Mouse (Mus musculus): ENCODE data around the gene Thap3. TPM values are rescaled to one million over a fixed set of nuclear protein-coding genes. Genes with fewer than 3 reads are reported as not detected.

Thap3 gene
- total and polyA plus RNA-seq, 3 experiments: 11.0 to 27.6 (median 12.8) TPM

DNA sequence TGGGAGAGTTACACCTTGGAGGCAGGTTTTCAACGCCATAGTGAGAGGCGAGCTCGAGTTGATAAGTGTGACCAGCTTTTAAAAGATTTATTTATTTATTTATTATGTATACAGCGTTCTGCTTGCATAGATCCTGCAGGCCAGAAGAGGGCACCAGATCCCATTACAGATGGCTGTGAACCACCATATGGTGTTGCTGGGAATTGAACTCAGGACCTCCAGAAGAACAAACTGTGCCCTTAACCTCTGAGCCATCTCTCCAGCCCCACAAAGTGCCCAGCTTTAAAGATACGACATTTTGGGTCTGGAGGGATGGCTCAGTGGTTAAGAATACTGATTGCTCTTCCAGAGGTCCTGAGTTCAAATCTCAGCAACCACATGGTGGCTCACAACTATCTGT is 40.3 kb upstream of the Thap3 start:
- H3K36me3 ChIP-seq (replicated peaks in 1 of 2; ENCODE audit: control insufficient read depth in 1 of 2, insufficient read depth in 1 of 2, low read length in 1 of 2): peaks cover 7 to 25% of the 10 kb centered on the region in 2 experiments
- H3K9me3 ChIP-seq (replicated peaks; ENCODE audit: low read length): no peaks in the 10 kb centered on the region
- TF ChIP-seq ZMIZ1 (IDR thresholded peaks at IDR 0.05; ENCODE audit: low read depth, low read length) (no peak), JUND (conservative IDR thresholded peaks at IDR 0.05; ENCODE audit: low read depth, low read length) (no peak), IRF4 (IDR thresholded peaks at IDR 0.05; ENCODE audit: low read depth, low read length) (no peak), TCF12 (IDR thresholded peaks at IDR 0.05; ENCODE audit: low read depth, low read length) (no peak), ZNF384 (IDR thresholded peaks at IDR 0.05; ENCODE audit: low read depth, low read length) (no peak), MEF2A (IDR thresholded peaks at IDR 0.05; ENCODE audit: borderline replicate concordance, low read depth, low read length) (no peak), NRF1 (IDR thresholded peaks at IDR 0.05; ENCODE audit: low read depth, low read length) (no peak), MAZ (IDR thresholded peaks at IDR 0.05; ENCODE audit: low read depth, low read length) (no peak), CHD2 (IDR thresholded peaks at IDR 0.05; ENCODE audit: low read length) (no peak), ZC3H11A (IDR thresholded peaks at IDR 0.05; ENCODE audit: low read depth, low read length) (no peak), TBP (conservative IDR thresholded peaks at IDR 0.05; ENCODE audit: low read depth, low read length) (0 out of 2 replicates have a peak, but pooled peaks have one; percentile 42), POLR2AphosphoS2 (IDR thresholded peaks at IDR 0.05; ENCODE audit: low read depth, low read length) (no peak), ETS1 (conservative IDR thresholded peaks at IDR 0.05; ENCODE audit: low read depth, low read length) (no peak), USF1 (IDR thresholded peaks at IDR 0.05; ENCODE audit: low read depth, low read length) (no peak), POLR2A (IDR thresholded peaks at IDR 0.05; ENCODE audit: low read depth, low read length) (no peak), RAD21 (IDR thresholded peaks at IDR 0.05; ENCODE audit: low read depth, low read length) (peak; percentile 32), EP300 (IDR thresholded peaks at IDR 0.05; ENCODE audit: low read length) (no peak), CHD1 (IDR thresholded peaks at IDR 0.05; ENCODE audit: low read depth, low read length) (no peak), MAFK (IDR thresholded peaks at IDR 0.05; ENCODE audit: insufficient replicate concordance, low read length) (no peak), RCOR1 (conservative IDR thresholded peaks at IDR 0.05; ENCODE audit: low read depth, low read length) (no peak), ELF1 (IDR thresholded peaks at IDR 0.05; ENCODE audit: low read depth, low read length) (no peak), CTCF (conservative IDR thresholded peaks at IDR 0.05 in 1 of 2, IDR thresholded peaks at IDR 0.05 in 1 of 2; ENCODE audit: low read depth in 2 of 2, low read length in 2 of 2) (peak in 1 of 2 experiments; percentile 57; a peak in 2 of 4 replicates), UBTF (IDR thresholded peaks at IDR 0.05; ENCODE audit: low read depth, low read length) (no peak), NELFE (IDR thresholded peaks at IDR 0.05; ENCODE audit: low read depth, low read length) (no peak), MAX (IDR thresholded peaks at IDR 0.05; ENCODE audit: low read length) (no peak), JUN (IDR thresholded peaks at IDR 0.05; ENCODE audit: insufficient read depth, low read depth, low read length) (no peak), MXI1 (IDR thresholded peaks at IDR 0.05; ENCODE audit: low read depth, low read length) (no peak), MYC (IDR thresholded peaks at IDR 0.05; ENCODE audit: low read depth, low read length) (peak; percentile 45; the same call in 1 of the 2 replicates), SMC3 (IDR thresholded peaks at IDR 0.05; ENCODE audit: low read depth, low read length) (peak; percentile 23), HCFC1 (IDR thresholded peaks at IDR 0.05; ENCODE audit: low read depth, low read length) (no peak), E2F4 (IDR thresholded peaks at IDR 0.05; ENCODE audit: insufficient replicate concordance, low read depth, low read length) (no peak), ZKSCAN1 (IDR thresholded peaks at IDR 0.05; ENCODE audit: borderline replicate concordance, low read depth, low read length) (no peak), GABPA (IDR thresholded peaks at IDR 0.05; ENCODE audit: insufficient replicate concordance, low read depth, low read length) (no peak), BHLHE40 (IDR thresholded peaks at IDR 0.05; ENCODE audit: low read depth, low read length) (no peak), PAX5 (IDR thresholded peaks at IDR 0.05; ENCODE audit: low read length) (no peak), USF2 (conservative IDR thresholded peaks at IDR 0.05; ENCODE audit: low read depth, low read length) (no peak), SIN3A (IDR thresholded peaks at IDR 0.05; ENCODE audit: low read length) (no peak), KAT2A (IDR thresholded peaks at IDR 0.05; ENCODE audit: insufficient replicate concordance, low read length) (no peak)
- peak; percentile 15 for DNase-seq (ENCODE audit: extremely low read depth)
- dilution Hi-C loops (cut with MboI; ENCODE audit: extremely low pct_ligation_motif_present, extremely low pct_unique_long_range_greater_than_20kb, low sequenced_read_pairs): no loop called here
- in situ Hi-C loops (cut with MboI; ENCODE audit: low pct_ligation_motif_present, low pct_unique_long_range_greater_than_20kb, low sequenced_read_pairs): no loop called here
- no peak overlapping the region for H3K4me3 ChIP-seq (replicated peaks in 1 of 3; ENCODE audit: low read depth in 2 of 3, low read length in 2 of 3, poor library complexity in 1 of 3)
- peaks cover 21% of the 10 kb centered on the region for H3K79me2 ChIP-seq (replicated peaks; ENCODE audit: control insufficient read depth, extremely low read depth, insufficient read depth, poor library complexity, severe bottlenecking)
- no peak overlapping the region for H3K9ac ChIP-seq (ENCODE audit: insufficient read depth, low read depth)
- H3K27ac ChIP-seq (ENCODE audit: insufficient read depth, low read depth): no peak overlapping the region
- H3K27me3 ChIP-seq (replicated peaks): peaks cover 3% of the 10 kb centered on the region
- peaks cover 20 to 36% of the 10 kb centered on the region in 2 experiments for H3K4me1 ChIP-seq (ENCODE audit: control insufficient read depth in 1 of 2, insufficient read depth in 2 of 2)
- H3K4me2 ChIP-seq (ENCODE audit: insufficient read depth, low read depth, poor library complexity, severe bottlenecking): no peak overlapping the region

All from CH12.LX (cell line).